Mouse (Mus musculus) bone marrow macrophage, adult 2 months (primary cell): ENCODE data around the gene Ak8.

ENCODE experiments used
- CTCF ChIP-seq: IDR thresholded peaks from 2 replicates; pipeline ENCODE4 v1.5.1; 2012; ENCODE audit warnings: low read depth, mild to moderate bottlenecking, low read length, moderate library complexity
- POLR2A ChIP-seq: IDR thresholded peaks from 2 replicates; pipeline ENCODE4 v1.6.1; 2012; ENCODE audit warnings: mild to moderate bottlenecking, low read depth, low read length, borderline replicate concordance

GRCm38 (mm10) chr2:28860678-28861423 is 160.9 kb downstream of the Ak8 start:
- no peak for TF ChIP-seq CTCF
- TF ChIP-seq POLR2A: no peak
